Mouse (Mus musculus): ENCODE data around the gene Eif2b1.
"Not testable (repeated sequence)": the region's sequence is repeated elsewhere in the genome, so short reads cannot be mapped to it uniquely, and the experiment has no call there.

The Eif2b1 gene

DNA sequence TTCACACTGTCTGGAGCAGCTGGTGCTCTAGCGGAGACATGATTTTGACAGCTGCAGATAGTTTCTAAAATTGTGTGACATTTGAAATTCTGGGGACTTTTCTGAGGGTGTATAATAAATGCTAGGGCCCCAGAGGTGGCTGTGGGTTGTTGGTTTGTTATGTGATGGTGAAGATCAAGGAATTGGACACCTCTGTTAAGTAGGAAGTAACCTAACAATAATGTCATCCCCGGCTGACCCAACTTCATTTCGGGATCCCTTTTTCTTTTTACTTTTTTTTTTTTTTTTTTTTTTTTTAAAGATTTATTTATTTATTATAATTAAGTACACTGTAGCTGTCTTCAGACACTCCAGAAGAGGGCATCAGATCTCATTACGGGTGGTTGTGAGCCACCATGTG, 28.2 kb downstream of the Eif2b1 start:
- not testable (repeated sequence) for DNase-seq (ENCODE audit: low spot score in 2 of 2)

DNA sequence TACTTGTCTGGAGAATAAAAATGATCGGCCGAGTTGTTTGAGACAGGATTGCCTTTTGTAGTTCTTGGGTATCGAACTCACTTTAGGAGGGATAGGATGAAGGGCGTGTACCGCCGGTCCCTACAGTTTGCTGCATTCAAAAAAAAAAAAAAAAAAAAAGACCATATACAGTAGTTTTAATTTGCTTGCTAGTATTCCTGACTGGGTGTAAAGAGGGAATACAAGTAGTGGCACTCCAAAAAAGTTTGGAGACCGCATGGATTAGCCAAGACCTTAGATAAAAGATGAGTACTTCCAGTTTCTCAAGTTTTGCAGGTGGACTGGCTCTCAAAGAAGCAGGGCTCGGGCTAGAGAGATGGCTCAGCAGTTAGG, 37.3 kb downstream of the Eif2b1 start:
- DNase-seq (ENCODE audit: low spot score in 2 of 2), result no peak

DNA sequence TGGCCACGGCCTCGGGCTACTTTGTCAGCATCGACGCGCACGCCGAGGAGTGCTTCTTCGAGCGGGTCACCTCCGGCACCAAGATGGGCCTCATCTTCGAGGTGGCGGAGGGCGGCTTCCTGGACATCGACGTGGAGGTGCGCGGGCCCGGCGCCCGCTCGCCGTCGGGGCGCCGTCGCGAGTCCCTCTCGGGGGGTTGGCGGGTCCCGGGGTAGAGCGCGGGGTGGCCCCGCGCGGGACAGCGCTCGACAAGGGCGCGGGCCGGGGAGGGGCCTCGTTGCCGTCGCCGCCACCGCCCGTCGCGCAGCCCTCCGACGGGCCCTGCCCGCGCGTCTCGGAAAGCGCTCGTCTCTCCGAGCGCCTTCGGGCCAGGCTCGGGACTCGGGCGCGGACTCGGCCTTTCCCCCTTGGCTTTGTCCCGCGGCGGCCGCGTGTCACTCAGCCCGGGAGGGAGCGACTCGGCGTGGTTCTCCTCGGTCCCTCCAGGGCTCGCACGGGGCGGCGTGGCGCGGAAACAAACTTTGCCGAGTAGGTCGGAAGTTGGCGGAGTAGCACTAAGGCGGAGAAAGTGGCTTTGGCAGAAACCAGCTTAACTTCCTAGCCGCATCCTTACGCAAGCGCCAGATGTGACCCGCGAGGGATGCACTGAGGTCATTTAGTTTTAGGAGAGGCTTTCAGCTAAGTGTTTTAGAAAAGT, 37.9 kb downstream of the Eif2b1 start:
- peak in 1 of 2 experiments; percentile 30 for DNase-seq (ENCODE audit: low spot score in 2 of 2)

DNA sequence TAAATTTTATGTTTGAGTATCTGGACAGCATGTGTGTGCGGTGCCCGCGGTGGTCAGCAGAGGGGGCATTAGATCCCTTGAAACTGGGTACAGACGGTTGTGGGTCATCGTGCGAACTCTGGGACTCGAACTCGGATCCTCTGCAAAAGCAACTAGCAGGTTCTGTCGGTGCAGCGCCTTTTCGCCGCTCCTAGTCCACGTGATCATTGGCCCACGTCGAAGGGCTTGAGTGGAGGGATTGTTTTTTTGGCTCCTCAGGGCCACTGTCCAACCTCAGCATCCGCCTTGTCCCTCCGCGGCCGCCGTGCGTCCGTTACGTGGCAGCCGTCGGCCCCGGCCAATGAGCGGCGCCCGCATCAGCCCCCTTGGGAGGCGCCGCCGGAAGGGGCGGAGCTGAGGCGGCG, 38.5 kb downstream of the Eif2b1 start, which contains the start of gene Tmed2:
Gene Tmed2, plus strand, starts transcription at position 313 of the 404 bp plus-strand sequence.
- DNase-seq (ENCODE audit: low spot score in 2 of 2), result peak; percentile 96 to 98

DNA sequence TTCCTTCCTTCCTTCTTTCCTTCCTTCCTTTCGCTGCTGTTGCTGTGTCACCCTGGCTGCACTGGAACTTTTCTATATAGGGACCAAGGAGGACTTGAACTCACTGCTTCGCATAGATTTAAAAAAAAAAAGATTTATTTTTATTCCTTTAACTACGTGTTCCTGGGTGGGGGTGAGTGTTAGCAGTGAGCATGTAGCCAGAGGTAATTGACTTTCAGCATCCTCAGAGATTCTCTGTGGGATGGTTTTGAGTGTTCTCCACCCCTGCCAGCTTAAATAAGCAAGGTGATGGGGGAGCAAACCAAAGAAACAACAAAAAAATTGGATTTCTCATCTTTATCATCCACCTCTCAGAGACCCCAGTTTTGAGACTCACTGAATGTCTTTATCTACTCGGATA, 39.0 kb downstream of the Eif2b1 start:
- DNase-seq (ENCODE audit: low spot score in 2 of 2), result no peak

DNA sequence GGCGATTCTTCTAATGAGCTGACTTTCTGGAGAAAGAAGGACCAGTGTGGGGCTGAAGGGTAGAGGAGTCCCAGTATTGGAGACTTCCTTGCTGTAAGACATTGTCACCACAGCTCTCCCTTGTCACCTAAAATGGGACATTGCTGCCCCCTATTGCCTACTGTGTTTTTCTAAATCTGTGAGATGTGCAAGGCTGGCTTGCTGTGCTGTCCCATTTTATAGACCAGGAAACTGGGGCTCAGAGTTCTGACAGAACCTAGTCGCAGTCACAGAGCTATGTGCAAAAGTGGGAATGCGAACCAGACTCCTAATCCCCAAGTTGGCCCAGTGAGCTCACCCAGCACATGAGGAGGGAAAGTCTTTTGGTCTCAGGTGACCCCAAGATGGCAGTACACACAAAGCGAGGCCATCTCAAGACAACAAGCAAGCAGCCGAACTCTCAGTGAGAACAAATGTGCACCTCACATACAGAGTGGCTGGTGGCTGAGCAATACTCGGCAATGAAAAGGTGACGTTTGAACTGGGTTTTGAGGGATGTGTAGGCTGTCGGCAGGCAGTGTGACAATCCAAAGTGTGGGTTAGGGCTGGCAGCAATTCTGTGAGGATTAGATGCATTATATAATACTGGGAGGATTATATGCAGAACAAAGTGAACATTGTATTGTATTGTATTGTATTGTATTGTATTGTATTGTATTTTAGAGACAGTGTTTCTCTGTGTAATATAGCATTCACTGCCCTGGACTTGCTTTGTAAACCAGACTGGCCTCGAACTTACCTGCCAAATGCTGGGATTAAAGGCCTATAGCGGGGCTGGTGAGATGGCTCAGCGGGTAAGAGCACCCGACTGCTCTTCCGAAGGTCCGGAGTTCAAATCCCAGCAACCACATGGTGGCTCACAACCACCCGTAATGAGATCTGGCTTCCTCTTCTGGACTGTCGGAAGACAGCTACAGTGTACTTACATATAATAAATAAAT, 39.8 kb downstream of the Eif2b1 start:
- DNase-seq (ENCODE audit: low spot score in 2 of 2), result peak; percentile 55 to 81

DNA sequence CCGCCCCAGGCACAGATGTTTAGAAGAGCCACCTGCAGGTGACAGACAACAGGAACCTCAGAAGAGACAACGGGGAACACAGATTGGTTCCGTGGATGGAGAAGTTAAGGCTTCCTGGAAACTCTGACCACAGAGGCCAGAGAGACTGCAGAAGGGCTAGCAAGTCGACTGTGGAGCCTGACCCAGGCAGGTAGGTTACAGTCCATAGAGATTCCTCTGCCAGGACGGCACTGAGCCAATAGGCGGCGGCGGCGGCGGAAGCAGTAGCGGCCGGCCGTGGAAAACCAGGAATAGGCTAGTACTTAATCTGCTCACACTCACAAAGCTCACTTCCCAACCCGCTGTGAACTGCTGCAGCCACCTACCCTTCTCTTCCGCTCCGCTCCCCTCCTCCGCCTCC, 42.2 kb downstream of the Eif2b1 start:
- peak; percentile 43 to 52 for DNase-seq (ENCODE audit: low spot score in 2 of 2)

DNA sequence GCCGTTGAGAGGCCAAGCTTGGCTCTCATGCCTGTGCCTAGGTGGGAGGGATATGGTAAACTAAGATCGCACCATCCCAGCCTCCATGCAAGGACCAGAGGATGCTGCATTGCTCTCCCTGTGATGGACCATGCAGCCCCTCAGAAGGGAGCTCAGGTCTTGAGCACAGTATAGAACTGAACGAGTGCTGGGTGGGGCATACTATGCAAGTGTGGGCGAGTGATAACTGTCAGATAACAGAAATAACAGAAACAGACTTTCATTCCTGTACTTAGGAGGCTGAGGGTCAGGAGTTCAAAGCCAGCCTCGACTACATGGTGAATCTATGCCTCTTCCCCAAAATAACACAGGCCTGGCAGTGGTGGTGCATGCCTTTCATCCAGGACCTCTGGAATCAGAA, 43.9 kb downstream of the Eif2b1 start:
- no peak for DNase-seq (ENCODE audit: low spot score in 2 of 2)

DNA sequence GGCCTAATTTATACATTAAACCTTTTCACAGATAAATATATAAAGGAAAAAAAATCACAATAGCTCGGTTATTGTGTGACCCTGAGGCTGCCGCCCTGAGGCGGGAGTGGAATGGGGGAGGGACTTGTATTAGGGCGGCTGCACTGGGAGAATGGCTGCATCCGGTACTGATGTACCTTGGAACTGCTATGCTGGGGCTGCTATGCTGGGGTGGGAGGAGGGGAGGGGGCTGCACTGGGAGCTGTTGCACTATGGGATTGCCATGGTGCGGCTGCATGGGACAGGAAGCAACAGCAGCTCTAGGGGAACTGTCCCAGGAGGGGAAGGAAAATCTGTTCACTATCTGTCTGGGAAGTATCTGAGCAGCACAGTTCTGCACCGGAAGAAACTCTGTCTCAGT, 46.5 kb downstream of the Eif2b1 start:
- no peak for DNase-seq (ENCODE audit: low spot score in 2 of 2)

DNA sequence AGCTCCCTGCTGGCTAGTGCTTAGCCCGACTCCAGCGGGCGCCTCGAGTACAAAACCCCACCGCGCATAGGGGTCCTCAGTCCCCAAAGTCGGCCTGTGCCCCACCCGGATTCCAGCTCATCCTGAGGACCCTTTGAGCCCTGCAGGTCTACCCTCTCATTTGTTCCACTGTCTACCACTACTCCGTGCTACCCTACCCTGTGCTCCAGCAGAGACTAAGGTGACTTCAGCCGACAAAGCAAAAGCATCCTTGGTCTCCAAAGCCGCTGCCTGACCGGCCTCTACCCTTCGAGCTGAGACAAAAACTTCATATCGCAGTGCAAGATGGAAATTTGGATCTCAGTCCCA, 47.4 kb downstream of the Eif2b1 start:
- DNase-seq (ENCODE audit: low spot score in 2 of 2), result no peak

DNA sequence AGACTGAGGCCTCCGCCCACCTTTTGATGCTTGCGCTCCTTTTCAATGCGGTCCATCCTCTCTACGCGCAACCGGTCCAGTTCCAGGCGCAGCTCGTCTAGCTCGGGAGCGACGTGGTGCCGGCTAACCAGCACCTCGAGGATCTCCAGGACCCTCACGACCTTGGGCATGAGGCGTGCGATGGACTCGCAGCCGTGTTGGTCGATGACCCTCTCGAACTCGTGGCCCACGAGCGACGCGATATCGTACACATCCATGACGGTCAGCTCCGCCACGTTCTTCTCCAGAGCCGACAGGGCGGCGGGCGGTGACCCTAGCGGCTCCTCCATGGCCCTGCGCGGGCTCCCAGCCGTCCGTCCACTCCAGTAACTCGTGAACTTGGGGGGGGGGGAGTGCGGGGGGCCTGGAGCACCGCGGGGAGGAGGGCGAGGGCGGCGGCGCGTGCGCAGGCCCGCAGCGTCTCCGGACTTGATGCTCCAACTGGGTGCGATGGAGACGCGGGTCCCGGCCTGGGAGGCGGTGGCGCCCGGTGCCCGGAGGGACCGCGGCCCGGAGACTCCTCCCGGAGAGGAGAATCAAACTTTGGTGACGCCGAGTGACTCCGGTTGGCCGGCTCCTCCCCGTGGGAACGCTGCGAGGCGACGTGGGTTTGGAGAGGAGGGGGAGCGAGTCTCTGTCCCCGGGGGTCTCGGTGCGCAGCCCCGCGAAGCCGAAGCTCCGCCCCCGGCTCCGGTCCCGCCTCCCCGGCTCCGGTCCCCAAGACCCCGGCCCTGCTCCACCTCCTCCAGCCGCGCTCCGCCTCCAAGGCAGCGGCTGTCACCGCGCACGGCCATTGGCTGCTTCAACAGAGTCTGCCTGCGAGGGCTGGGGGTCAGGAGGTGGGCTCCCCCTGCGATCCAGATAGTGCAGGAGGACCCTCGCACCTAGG, 48.0 kb downstream of the Eif2b1 start, which contains the start of gene Rilpl1:
Gene Rilpl1, minus strand, starts transcription at position 737 of the 928 bp plus-strand sequence.
- DNase-seq (ENCODE audit: low spot score in 2 of 2), result peak; percentile 75 to 76

DNA sequence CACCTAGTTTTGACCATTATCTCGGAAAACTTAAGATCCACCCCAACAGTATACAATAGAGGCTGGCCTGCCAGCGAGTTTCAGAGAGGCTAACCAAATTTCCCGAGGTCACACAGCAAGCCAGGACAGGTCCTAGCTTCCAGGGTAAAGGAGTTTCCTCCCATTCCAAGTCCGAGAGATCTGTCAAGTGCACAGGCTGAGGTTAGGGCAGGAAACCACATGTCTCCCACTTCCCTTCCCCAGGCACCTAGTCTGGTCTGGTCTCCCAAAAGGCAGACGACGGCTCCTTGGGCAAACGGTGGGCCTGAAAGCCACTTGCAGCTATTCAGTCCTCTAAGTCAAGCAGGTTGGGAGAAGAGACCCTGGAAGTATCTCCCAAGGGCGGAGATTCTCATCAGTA, 49.2 kb downstream of the Eif2b1 start:
- no peak for DNase-seq (ENCODE audit: low spot score in 2 of 2)

DNA sequence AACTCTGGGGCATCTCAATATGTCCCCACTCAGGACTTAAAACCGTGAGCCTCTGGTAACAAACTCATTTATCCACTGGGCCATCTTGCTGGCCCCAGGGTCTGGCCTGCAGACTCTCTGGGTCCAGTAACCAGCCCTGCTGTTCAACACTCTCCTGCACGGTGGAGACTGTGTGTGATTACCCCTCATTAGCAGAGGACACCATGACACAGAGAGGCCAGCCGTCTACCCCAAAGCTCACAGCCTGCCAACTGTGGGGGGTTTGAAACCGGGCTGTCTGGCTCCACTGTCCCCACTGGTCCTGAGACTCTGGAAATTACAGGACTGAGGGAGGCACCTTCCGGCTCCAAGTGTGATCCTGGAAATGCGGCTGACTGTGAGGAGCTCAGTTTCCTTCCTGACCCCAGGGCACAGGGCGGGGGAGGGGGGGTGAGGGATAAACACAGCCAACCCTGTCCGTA, 49.7 kb downstream of the Eif2b1 start:
- no peak for DNase-seq (ENCODE audit: low spot score in 2 of 2)

DNA sequence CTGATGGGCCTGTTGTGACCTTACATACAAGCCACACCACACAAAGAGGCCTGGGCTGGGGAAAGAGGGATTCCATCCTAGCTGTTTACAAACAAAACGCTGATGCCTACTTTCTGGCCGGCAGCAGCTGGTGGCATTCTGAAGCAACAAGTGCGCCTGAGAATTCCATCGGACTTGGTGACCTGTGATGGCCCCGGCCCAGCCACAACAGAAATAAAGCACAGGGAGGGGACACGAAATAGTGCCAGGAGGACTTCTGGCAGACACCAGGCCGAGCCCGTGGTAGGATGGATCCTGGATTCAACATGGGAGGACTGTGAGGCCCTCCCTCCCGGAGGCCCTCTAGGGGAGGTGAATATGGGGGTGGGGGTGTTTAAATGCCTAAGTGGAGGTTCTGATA, 50.1 kb downstream of the Eif2b1 start:
- no peak for DNase-seq (ENCODE audit: low spot score in 2 of 2)

DNA sequence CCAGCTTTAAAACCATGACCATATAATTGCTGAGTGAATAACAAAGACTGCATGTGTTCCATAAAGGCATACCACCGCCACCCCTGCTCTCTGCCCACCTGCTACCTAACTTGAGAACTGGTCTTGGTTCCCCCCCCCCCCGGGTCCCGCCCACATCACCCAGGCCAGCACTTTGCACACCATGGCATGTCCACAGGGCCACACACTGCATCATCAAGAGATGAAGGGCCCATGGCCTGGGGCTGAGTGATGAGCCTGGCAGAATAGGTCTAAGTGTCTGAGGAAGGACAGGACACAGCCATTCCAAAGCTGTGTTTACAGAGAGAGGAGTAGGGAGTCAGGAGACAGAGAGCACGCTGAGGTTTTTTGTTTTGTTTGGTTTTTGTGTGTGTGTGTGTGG, 50.6 kb downstream of the Eif2b1 start:
- DNase-seq (ENCODE audit: low spot score in 2 of 2), result no peak

DNA sequence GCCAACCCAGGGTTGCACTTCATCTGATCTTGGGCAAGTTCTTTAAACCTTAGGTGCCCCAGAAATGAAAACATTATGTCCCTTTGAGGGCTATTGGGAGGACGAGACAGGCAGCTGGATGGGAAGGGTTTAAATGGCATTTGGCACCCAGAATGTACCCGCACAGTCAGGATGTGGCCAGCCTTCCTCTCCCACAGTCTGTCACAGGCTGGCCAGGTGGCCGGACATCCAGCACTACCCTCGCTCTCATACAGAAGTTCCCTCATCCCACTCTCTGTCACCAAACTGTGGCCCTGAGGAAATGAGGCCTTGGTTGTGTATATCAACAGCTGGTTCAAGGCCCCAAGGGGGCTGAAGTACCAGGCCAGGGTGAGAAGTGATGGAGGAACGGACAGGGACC, 54.0 kb downstream of the Eif2b1 start:
- DNase-seq (ENCODE audit: low spot score in 2 of 2), result no peak

DNA sequence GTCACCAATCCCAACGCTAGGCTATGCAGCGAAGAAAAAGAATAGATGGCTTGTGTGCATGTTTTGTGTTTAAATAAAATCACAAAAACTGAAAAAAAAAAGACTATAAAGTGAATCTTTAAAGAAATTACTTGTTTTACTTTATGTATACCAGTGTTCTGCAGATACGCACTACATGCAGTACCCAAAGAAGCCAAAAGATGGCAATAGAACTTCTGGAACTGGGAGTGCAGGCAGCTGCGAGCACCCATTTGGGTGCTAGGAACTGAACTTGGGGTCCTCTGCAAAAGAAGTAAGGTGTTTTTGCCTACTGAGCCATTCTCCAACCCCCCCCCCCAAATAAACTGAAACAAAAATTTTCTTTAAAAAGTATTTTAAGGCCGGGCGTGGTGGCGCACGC, 55.9 kb downstream of the Eif2b1 start:
- no peak for DNase-seq (ENCODE audit: low spot score in 2 of 2)

DNA sequence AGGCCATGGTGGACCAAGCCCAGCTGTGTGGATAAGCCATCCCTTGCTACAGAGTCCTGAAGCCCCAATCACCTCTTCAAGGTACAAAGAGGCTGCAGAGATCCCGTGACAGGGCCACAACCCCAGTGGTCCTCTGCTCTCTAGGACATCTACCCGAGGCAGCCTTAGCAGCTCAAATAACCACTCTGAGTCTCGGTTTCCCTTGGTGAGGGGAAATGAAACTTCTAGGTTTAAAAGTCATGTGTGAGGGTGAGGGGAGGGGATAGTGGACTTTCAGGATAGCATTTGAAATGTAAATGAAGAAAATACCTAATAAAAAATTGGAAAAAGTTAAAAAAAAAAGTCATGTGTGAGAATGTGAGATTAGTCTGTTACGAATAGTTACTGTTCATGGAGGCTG, 57.3 kb downstream of the Eif2b1 start:
- no peak for DNase-seq (ENCODE audit: low spot score in 2 of 2)
